Mouse (Mus musculus): ENCODE data around the gene Gm3854.

Gene Gm3854

DNA sequence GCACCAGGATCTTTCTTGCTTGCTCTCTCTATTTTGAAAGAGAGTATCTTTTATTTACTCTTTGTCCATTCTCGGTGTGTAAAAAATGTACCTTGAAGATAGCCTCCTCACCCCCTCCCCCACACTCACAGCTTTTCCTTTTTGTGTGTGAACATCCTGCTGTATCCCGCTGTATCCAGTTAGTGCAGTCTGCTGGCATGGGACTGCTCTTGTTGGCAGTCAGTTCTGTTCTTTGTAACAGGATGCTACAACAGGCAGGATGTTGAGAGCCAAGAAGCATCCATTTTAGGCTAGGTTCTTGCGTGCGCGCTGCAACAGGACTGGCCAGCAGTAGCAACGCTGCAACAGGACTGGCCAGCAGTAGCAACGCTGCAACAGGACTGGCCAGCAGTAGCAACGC is 43.4 kb downstream of the Gm3854 start:
- ATAC-seq (ENCODE audit: low TSS enrichment) = peak; percentile 72; the same call in 1 of the 2 replicates

- no peak for ATAC-seq (ENCODE audit: low TSS enrichment)
Measured at GRCm38 (mm10) chr7:6388971-6389370, 45.4 kb downstream of the Gm3854 start.

DNA sequence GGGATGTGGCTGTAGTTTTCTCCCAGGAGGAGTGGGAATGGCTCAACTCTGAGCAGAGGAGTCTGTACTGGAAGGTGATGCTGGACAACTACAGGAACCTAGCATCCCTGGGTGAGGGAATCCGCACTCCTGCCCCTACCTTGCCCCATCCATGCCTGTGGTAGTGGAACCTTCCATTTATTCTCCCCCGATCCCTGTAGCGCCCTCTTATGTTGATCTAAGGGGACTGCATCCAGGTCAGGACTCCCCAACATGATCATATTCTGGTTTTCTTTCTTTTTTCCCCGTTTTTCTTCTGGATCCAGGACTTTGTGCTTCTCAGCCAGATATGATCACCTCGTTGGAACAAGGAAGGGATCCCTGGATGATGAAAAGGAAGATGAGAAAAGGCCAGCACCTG is 45.9 kb downstream of the Gm3854 start:
- no peak for ATAC-seq (ENCODE audit: low TSS enrichment)

DNA sequence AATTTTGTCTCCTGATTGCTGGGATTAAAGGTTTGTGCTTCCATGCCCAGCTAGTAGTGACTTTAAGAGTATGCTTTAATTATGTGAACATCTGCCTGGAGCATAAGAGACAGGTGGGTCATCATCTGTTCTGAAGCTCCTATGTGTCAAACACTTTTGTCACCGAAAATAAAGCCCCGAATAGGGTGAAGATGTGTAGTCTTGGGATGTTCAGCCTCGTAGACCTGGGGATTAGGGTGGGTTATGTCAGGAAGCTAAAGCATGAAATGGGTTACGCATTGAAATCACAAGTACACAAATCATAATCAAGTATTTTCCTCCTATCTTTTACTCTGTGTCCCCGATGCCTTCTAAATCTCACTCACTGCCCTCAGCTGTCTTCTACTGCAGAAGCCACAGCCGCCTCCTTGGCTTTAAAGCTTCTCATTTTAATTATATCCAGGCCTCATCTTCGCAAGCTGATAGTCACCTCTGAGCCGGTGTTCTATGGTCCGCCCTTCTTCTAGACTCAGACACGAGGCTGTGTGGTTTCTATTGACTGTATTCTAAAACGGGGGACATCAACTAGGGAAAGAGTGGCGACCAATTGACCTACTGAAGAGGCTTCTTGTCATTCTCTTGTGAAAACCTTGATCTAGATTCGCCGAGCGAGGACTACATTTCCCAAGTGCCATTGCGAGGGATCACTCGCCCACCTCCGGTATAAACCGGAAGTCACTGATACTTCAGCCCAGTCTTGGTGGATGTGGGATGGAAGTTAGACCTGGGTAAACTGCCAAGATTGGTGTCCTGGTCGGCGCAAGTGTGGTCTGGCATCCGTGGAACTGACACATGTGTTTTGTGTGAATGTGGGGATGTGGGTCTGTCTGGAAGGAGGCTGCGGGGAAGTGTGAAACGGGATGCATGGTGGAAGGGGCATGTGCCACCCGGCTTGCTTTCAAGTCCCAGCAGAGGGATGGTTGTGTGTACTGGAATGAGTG is 54.7 kb downstream of the Gm3854 start, which contains the start of gene Smim17:
Gene Smim17 (plus strand): TSS at position 720 of the 980 bp plus-strand sequence.
- ATAC-seq (ENCODE audit: low TSS enrichment) = peak; percentile 99
